Mouse (Mus musculus) bone marrow macrophage, adult 2 months (primary cell): ENCODE measurements around the gene Myo3b.

Source experiments
- CTCF ChIP-seq: IDR thresholded peaks from 2 replicates; pipeline ENCODE4 v1.5.1; 2012; ENCODE audit warnings: low read depth, mild to moderate bottlenecking, low read length, moderate library complexity
- POLR2A ChIP-seq: IDR thresholded peaks from 2 replicates; pipeline ENCODE4 v1.6.1; 2012; ENCODE audit warnings: mild to moderate bottlenecking, low read depth, low read length, borderline replicate concordance

DNA sequence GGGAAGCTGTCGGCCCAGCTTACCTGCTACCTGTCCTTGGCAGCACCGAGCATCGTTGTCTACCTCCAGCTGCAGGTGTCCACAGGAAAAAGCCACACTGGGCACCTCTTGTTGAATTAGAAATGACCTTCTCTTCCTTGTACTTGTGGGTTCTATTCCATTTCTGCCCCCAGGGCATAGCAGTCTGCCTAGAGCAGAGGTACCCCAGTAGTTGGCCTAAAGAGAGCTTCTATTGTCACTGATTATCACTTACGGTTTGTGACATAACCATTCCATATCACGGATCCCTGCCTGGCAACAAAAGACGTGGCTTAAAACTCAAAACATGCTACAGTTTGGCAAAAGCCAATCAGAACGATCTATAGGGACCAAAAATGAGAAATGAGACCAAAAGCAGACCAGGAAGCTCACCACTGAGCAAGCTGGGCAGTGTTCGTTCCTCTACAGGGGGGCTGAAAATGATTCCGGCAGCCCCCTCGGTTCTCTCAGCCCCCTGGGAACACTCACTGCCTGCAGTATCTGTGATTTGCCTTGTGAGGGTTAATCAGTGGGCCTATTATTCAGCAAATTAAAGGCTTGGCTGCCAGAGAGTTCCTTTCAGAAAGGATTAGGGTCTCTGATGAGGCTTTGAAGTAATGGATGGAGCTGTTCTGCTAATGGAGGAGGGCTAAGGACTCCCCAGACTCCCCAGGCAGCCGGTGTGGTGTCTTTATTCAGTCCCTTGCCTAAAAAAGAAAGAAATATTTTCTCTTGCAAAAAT is 163.1 kb downstream of the Myo3b start:
- TF ChIP-seq POLR2A: no peak
- no peak for TF ChIP-seq CTCF
